Mouse (Mus musculus) adrenal gland, postnatal 36 days (tissue): Measurements from ENCODE around the gene Edem1. TPM values are rescaled to one million over a fixed set of nuclear protein-coding genes. Genes with fewer than 3 reads are reported as not detected.

Source experiments
- DNase-seq, 2 experiments: peaks; one replicate each; pipeline ENCODE4 v3.0.0; 2021; ENCODE audit warnings: mixed read lengths in 1 of 2
- long read RNA-seq, 2 experiments: library from polyadenylated mRNA; stranded (forward); transcript quantifications; one replicate each; pipeline ENCODE4 v2.0.0; 2021; ENCODE audit warnings: borderline sequencing depth in 2 of 2
- total RNA-seq, 2 experiments: library from RNA; stranded (reverse); gene quantifications; 2 replicates each; pipeline ENCODE4 v1.2.3; 2021

Edem1 gene
- total RNA-seq = 10 to 100 TPM; 43.8 to 68.9 TPM
- long read RNA-seq, experiment 1, full-length matches to known transcripts = 92 of 105 reads
- long read RNA-seq, experiment 1, partial matches to known transcripts = 5 of 105 reads
- long read RNA-seq, experiment 1, other reads (novel, unspliced or antisense) = 8 of 105 reads
- long read RNA-seq, experiment 2, full-length matches to known transcripts = 18 of 23 reads
- long read RNA-seq, experiment 2, partial matches to known transcripts = 2 of 23 reads
- long read RNA-seq, experiment 2, other reads (novel, unspliced or antisense) = 3 of 23 reads

GRCm38 (mm10) chr6:108828234-108828868 lies at the start of gene Edem1:
TSS of gene Edem1 (plus strand) at chr6:108828641.
- peak; percentile 100 for DNase-seq

DNA sequence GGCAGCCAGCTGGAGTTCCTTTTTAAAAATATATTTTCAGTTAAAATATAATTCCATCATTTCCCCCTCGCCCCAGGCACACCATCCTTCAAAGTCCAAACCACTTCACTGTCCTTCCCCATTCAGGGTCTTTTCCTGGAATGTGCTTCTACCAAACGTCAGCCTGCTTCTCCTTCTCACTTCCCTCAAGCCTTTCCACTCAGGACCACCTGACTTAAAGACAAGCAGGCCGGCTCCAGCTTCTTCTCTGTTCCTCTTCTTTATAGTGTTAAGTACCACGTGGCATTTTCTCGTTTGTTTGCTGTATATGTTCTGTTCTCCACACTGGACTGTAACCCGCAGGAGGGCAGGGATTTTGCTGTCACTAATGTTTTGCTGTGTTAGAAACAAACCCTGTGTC lies 46.6 kb upstream of the Edem1 start:
- no peak for DNase-seq

GRCm38 (mm10) chr6:108782526-108783183 lies 45.8 kb upstream of the Edem1 start, which contains the start of gene Arl8b:
TSS of gene Arl8b (plus strand) at chr6:108783099.
- DNase-seq = peak; percentile 98 to 99

DNA sequence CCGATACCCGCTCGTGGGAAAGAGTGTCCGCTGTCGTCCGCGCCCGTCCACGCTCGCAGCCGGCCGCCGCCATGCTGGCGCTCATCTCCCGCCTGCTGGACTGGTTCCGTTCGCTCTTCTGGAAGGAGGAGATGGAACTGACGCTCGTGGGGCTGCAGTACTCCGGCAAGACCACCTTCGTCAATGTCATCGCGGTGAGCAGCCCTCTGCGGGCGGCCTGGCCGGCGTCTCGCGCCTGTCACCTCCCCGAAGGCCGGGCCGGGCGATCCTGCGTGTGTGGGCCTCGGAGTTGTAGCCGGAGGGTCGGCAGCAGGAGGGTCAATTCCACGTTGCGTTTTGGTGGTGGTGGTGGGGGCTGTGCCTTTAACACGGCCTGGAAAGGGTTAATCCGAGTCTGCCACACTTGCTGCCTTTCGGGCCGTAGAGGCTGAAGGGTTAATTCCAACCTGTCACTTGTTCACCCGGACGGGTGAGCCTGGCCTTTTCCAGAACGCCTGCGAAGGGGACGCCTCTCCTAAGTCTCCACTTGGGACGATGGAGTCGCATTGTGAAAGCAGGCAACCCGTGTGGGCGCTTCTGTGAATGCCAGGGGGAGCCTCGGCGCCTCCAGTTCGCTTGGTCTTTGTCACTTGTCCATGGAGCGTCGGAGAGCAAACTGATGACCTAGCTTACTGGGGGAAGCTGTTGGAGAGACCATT lies 45.1 kb upstream of the Edem1 start:
- DNase-seq = peak; percentile 57 to 58

GRCm38 (mm10) chr6:108784056-108784455 lies 44.4 kb upstream of the Edem1 start:
- DNase-seq = peak; percentile 35 to 49

GRCm38 (mm10) chr6:108784796-108785195 lies 43.6 kb upstream of the Edem1 start:
- peak in 1 of 2 experiments; percentile 21 for DNase-seq

- DNase-seq = no peak
These were observed 42.9 kb upstream of the Edem1 start for GRCm38 (mm10) chr6:108785551-108785950.

DNA sequence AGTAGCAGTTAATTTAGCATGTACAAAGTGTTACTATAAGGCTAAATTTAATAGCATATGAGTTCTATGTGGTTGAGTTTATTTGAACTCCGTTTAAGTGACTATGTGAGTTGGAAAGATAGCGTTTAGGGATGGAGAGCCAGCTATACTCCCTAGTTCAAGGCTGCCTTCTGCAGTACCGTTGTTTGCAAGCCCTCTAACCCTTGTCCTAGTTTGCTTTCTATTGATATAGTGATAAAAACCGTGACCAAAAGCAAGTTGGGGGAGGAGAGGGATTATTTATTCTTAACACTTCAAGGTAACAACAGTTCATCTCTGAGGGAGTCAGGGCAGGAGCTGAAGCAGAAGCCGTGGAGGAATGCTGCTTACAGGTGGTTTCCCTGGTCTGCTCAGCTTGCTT lies 36.9 kb upstream of the Edem1 start:
- no peak for DNase-seq

DNA sequence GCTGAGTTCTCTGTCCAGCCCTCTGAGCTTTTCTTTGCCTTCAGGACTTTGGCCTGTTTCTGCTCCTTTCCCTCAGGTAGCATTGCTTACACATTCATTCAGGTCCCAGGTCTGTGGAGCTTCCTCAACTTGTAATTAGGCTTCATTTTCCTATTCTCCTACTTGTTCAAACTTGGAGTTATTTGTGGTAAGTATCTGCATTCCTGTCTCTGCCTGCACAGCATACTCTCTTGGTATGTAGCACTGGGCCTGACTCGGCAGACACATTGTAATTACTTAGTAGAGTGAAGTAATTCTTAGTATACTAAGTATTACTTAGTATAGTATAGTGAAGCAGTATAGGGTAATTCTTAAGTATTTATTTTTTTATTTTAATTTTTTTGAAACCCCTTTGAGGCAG lies 32.5 kb upstream of the Edem1 start:
- DNase-seq = no peak

GRCm38 (mm10) chr6:108796706-108797105 lies 31.7 kb upstream of the Edem1 start:
- DNase-seq = peak; percentile 45 to 61

DNA sequence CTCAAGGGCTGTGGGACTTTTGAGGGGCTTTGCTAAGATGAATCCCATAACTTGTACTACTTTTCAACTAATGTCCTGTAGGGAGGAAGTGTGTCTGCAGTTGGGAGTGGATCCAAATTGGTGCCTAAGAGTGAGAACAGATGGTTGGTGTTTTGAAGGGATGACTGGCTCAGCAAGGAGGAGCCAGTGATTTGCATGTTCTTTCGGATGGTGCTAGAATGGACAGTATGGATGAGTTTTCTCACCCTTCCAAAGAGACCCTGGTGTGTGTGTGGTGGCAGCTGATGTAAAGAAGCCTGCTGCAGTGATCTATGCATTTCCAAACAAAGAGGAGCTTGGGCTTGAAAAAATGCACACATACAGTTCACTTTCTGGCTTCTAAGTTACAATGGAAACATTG lies 23.2 kb upstream of the Edem1 start:
- DNase-seq = no peak

DNA sequence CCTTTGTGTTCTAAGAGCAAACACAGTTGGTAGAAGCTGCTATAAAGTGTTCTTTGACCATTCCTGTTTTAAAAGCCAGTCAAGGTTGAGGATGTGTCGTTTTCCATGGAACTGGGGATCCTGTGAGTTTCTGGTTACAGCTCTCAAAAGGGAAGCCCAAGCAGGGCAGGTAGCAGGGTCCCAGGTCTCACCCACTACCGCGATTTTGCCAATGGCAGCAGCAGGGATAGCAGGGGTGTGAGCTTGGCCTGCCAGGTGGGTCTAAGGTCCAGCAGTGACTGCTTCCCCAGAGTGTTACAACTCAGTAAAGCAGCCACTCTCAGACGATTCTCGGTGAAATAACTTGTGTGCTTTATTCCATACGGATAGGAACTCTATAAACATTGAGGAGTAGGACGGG lies 22.6 kb upstream of the Edem1 start:
- no peak for DNase-seq

GRCm38 (mm10) chr6:108807446-108807845 lies 21.0 kb upstream of the Edem1 start:
- no peak for DNase-seq

- DNase-seq = no peak
These were observed 19.7 kb upstream of the Edem1 start for GRCm38 (mm10) chr6:108808786-108809185.

DNA sequence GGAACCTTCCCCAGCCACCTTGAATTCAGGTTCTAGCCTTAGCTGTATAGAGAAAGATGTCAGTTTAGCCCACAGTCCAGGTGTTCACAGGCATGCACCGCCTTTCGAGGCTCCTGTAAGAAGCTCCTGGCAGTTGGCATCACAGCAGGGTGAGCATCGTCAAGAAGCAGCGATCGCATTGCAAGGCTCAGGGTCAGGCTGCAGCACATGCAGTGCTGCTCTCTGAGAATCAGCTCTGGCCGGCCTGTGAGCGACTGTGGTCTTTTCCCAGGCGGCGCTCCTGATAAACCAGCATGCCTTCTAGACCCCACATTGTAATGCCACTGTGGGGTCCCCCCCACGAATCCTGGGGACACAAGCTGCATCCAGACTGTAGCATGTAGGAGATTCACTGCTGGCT lies 18.2 kb upstream of the Edem1 start:
- DNase-seq = peak in 1 of 2 experiments; percentile 22

DNA sequence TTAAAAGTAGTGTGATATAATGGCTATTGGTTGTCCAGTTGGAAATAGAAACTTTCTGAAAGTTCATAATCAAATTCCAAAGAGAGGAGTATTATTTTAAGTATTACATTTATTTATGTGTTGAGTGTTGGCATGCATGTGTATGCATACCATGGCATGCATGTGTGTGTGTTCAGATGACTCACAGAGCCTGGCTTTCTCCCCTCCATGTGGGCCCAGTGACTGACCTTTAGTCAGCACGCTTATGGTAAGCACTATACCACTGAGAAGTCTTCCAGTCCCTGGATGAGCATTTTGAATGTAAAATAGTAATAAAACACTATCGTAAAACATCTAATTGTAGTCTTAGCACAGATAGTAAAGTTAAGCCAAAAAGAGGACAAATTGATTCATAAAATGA lies 16.3 kb upstream of the Edem1 start:
- DNase-seq = no peak

- no peak for DNase-seq
These were observed 10.9 kb upstream of the Edem1 start for GRCm38 (mm10) chr6:108817510-108817909.

DNA sequence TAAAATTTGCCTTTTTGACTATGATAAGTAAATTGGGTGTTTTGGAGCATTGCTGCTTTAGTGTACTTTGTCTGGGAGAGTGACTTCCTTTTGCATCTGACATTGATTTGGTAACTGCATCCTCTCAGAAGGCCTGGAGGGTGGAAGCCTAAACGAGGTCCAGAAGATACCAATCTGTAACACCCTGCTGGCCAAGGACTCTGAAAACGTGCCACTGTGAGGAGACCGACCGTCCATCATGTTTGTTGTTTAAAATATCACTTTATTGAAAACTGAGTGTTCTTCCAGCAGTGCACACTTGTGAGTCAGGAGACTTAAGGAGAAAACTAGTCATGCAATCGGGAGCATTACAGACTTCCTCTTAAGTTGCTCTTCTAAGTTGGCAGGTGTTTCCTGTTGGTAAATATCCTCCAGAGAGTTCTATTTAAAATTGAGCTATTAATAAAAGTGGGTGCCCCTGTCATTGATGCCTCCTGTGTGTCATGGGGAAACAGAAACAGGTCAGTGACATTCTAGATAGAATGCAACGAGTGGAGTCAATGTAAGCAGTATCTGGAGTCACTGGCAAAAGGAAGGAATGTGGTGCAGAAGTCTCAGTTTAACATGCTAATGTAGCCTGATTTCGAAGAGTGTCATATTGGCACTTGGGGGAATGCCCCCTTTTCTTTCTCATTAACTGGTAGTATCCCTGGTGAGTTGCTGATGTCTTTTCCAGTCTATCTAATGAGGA lies 3.5 kb upstream of the Edem1 start:
- DNase-seq = no peak

DNA sequence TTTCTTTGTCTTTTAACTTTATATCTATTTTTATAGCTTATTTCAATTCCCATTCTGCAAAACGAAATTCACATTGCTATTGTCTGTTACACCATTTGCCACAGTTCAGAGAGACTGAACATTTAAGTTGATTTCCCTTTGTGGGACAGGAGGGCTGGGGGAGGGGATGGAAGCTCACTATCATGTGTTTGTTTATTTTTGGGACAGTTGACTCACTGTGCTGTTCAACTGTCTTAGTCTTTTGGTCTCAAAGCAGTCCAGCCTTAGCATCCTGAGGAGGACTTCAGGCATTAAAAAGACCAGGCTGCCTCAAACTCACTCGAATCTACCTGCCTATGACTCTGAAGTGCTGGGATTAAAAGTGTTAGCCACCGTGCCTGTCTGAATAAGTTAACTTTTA lies 2.4 kb upstream of the Edem1 start:
- DNase-seq = no peak

DNA sequence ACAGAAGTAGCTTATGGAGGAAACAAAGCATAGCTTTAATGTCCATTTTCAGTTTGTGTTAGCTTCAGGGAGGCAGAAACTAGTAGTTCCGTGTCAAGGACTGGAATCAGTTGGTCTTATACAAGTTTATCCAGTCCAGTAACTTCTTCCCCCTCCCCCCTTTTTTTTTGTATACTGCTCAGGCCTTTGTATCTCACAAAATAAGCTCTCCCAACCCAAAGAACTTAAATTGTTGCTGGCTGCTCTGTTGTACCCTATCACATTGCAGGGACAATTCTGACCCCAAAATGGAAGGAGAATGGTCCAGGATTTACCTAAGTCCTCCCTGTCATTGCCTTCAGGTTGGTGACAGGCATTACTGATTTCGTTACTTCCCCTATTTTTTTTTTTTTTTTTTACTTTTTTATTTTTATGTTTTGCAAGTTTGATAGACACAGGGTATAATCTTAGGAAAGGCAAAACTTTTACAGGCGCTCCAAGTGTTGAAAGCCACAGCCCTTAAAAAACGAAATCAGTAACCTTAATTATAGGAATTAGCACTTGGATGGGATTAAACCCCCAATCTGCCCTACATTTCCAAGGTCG lies 1.0 kb upstream of the Edem1 start:
- DNase-seq = no peak

DNA sequence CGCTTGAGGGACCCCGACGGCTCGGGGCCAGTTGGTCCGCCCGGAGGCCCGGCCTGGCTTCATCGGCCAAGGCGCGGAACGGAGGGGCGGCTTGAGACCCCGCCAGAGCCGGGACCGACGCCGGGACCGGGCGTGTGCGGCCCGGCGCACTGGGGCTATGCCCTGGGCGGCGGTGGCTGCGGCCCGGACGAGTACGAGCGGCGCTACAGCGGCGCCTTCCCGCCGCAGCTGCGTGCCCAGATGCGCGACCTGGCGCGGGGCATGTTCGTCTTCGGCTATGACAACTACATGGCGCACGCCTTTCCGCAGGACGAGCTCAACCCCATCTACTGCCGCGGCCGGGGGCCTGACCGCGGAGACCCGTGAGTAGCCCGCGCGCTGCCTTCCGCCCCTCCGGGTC lies 431 bp downstream of the Edem1 start:
- DNase-seq = peak; percentile 49 to 66
